Mouse (Mus musculus) midbrain, embryonic 13.5 days (tissue): ENCODE data around the gene Yy1. TPM values are rescaled to one million over a fixed set of nuclear protein-coding genes. Genes with fewer than 3 reads are reported as not detected.

Experiments
- ATAC-seq: fragments of 200-750 bp; cut with Nextera tagmentation; 2 replicates; pipeline ENCODE4 v1.8.0; 2017; ENCODE audit warnings: mild to moderate bottlenecking, moderate TSS enrichment, moderate library complexity
- H3K27ac ChIP-seq: fragments of 300-500 bp; sonication (generic); 2 replicates; pipeline ENCODE4 v1.5.1; 2015; ENCODE audit warnings: inconsistent platforms, mild to moderate bottlenecking, moderate library complexity
- H3K27me3 ChIP-seq: fragments of 300-500 bp; sonication (generic); 2 replicates; pipeline ENCODE4 v1.6.1; 2015; ENCODE audit warnings: mild to moderate bottlenecking, inconsistent platforms
- H3K36me3 ChIP-seq: fragments of 300-500 bp; sonication (generic); 2 replicates; pipeline ENCODE4 v1.6.1; 2015; ENCODE audit warnings: mild to moderate bottlenecking, inconsistent platforms
- H3K4me1 ChIP-seq: fragments of 300-500 bp; sonication (generic); replicated peaks from 2 replicates; pipeline ENCODE4 v1.6.1; 2015; ENCODE audit warnings: inconsistent platforms
- H3K4me2 ChIP-seq: fragments of 300-500 bp; sonication (generic); replicated peaks from 2 replicates; pipeline ENCODE4 v1.6.1; 2015; ENCODE audit warnings: moderate library complexity, mild to moderate bottlenecking, inconsistent platforms
- H3K4me3 ChIP-seq: fragments of 300-500 bp; sonication (generic); replicated peaks from 2 replicates; pipeline ENCODE4 v1.5.1; 2015; ENCODE audit warnings: mild to moderate bottlenecking, inconsistent platforms
- H3K9ac ChIP-seq: fragments of 300-500 bp; sonication (generic); replicated peaks from 2 replicates; pipeline ENCODE4 v1.6.1; 2015; ENCODE audit warnings: mild to moderate bottlenecking, inconsistent platforms
- H3K9me3 ChIP-seq: fragments of 300-500 bp; sonication (generic); 2 replicates; pipeline ENCODE4 v1.6.1; 2016; ENCODE audit warnings: mild to moderate bottlenecking, inconsistent platforms
- WGBS: fragments of 180-500 bp; shearing (Covaris S2); methylation state at CpG from one replicate; pipeline ENCODE4 v1.1.7; 2015; 5-methylcytosine and 5-hydroxymethylcytosine counted together
- polyA plus RNA-seq: library from polyadenylated mRNA; unstranded; fragments of >200 nt; fragmentation: Nextera tagmentation; extraction: Ambion mirVana; gene quantifications from 2 replicates; pipeline ENCODE4 v1.2.1, GENCODE M21; 2015

Gene Yy1
- polyA plus RNA-seq, 1 experiment from 2014 or later, result 14.7 TPM

- WGBS, result 92% methylated on average over 4 of the region's 4 CpGs
- Histone ChIP-seq H3K9me3 (no peaks in the 10 kb centered on the region), H3K27me3 (no peaks in the 10 kb centered on the region), H3K27ac (no peak overlapping the region), H3K36me3 (peaks cover 8% of the 10 kb centered on the region), H3K4me2 (no peak overlapping the region), H3K4me3 (no peak overlapping the region), H3K9ac (no peak overlapping the region), H3K4me1 (peaks cover 13% of the 10 kb centered on the region)
- ATAC-seq, result no peak
These were observed 56.8 kb downstream of the Yy1 start for GRCm38 (mm10) chr12:108849488-108850022.

GRCm38 (mm10) chr12:108850129-108850528 is 57.4 kb downstream of the Yy1 start:
- no peaks in the 10 kb centered on the region for H3K9me3 ChIP-seq
- H3K9ac ChIP-seq, result no peak overlapping the region
- ATAC-seq, result no peak; the same call in 1 of the 2 replicates
- WGBS, result 72% methylated on average over 8 of the region's 8 CpGs
- no peak overlapping the region for H3K4me2 ChIP-seq
- no peak overlapping the region for H3K27ac ChIP-seq
- no peak overlapping the region for H3K4me3 ChIP-seq
- peaks cover 6% of the 10 kb centered on the region for H3K36me3 ChIP-seq
- H3K27me3 ChIP-seq, result no peaks in the 10 kb centered on the region
- peaks cover 13% of the 10 kb centered on the region for H3K4me1 ChIP-seq

- no peaks in the 10 kb centered on the region for H3K9me3 ChIP-seq
These were observed 58.1 kb downstream of the Yy1 start for GRCm38 (mm10) chr12:108850886-108851285.

GRCm38 (mm10) chr12:108852822-108853221 is 60.0 kb downstream of the Yy1 start:
- Histone ChIP-seq H3K4me3 (no peak overlapping the region), H3K4me2 (no peak overlapping the region), H3K4me1 (peaks cover 13% of the 10 kb centered on the region), H3K27me3 (no peaks in the 10 kb centered on the region), H3K36me3 (peaks cover 17% of the 10 kb centered on the region), H3K9ac (no peak overlapping the region), H3K9me3 (no peaks in the 10 kb centered on the region), H3K27ac (no peak overlapping the region)
- ATAC-seq, result no peak
- WGBS, result 86% methylated on average over 8 of the region's 8 CpGs

More at GRCm38 (mm10) chr12:108850886-108851285, 58.1 kb downstream of the Yy1 start:
- Histone ChIP-seq H3K4me3 (no peak overlapping the region), H3K36me3 (peaks cover 11% of the 10 kb centered on the region), H3K4me1 (peaks cover 13% of the 10 kb centered on the region), H3K27me3 (no peaks in the 10 kb centered on the region), H3K4me2 (no peak overlapping the region), H3K27ac (no peak overlapping the region), H3K9ac (no peak overlapping the region)
- no peak for ATAC-seq
- WGBS, result 90% methylated on average over 8 of the region's 8 CpGs

GRCm38 (mm10) chr12:108855081-108855480 is 62.3 kb downstream of the Yy1 start:
- Histone ChIP-seq H3K4me1 (peaks cover 11% of the 10 kb centered on the region), H3K27ac (no peak overlapping the region), H3K4me2 (no peak overlapping the region), H3K9me3 (no peaks in the 10 kb centered on the region), H3K9ac (no peak overlapping the region), H3K4me3 (no peak overlapping the region), H3K27me3 (no peaks in the 10 kb centered on the region), H3K36me3 (peaks cover 30% of the 10 kb centered on the region)
- 90% methylated on average over 10 of the region's 10 CpGs for WGBS
- ATAC-seq, result no peak

- no peak overlapping the region for H3K9ac ChIP-seq
- 88% methylated on average over 8 of the region's 8 CpGs for WGBS
- no peak overlapping the region for H3K4me2 ChIP-seq
- ATAC-seq, result no peak
- no peaks in the 10 kb centered on the region for H3K27me3 ChIP-seq
- no peak overlapping the region for H3K4me3 ChIP-seq
- H3K36me3 ChIP-seq, result peaks cover 41% of the 10 kb centered on the region
- 0 out of 2 replicates have a peak, but pooled peaks cover 3% of the 10 kb centered on the region for H3K4me1 ChIP-seq
- H3K27ac ChIP-seq, result no peak overlapping the region
- no peaks in the 10 kb centered on the region for H3K9me3 ChIP-seq
These were observed 63.4 kb downstream of the Yy1 start for GRCm38 (mm10) chr12:108856186-108856585.

- no peak for ATAC-seq
- peaks cover 50% of the 10 kb centered on the region for H3K36me3 ChIP-seq
- no peaks in the 10 kb centered on the region for H3K27me3 ChIP-seq
- H3K9me3 ChIP-seq, result no peaks in the 10 kb centered on the region
- 87% methylated on average over 7 of the region's 7 CpGs for whole genome bisulfite sequencing
- no peak overlapping the region for H3K9ac ChIP-seq
- no peak overlapping the region for H3K4me3 ChIP-seq
- H3K27ac ChIP-seq, result no peak overlapping the region
- no peaks in the 10 kb centered on the region for H3K4me1 ChIP-seq
- no peak overlapping the region for H3K4me2 ChIP-seq
These were observed 64.3 kb downstream of the Yy1 start for GRCm38 (mm10) chr12:108857109-108857508.

- Histone ChIP-seq H3K4me3 (no peak overlapping the region), H3K4me1 (no peaks in the 10 kb centered on the region), H3K27ac (no peak overlapping the region; the same call in 1 of the 2 replicates), H3K4me2 (no peak overlapping the region), H3K9ac (no peak overlapping the region), H3K36me3 (peaks cover 56% of the 10 kb centered on the region), H3K9me3 (no peaks in the 10 kb centered on the region), H3K27me3 (no peaks in the 10 kb centered on the region)
- no peak for ATAC-seq
- WGBS, result 92% methylated on average over 7 of the region's 7 CpGs
These were observed 64.9 kb downstream of the Yy1 start for GRCm38 (mm10) chr12:108857589-108858184.

GRCm38 (mm10) chr12:108858486-108858885 is 65.7 kb downstream of the Yy1 start:
- ATAC-seq, result no peak
- H3K36me3 ChIP-seq, result peaks cover 64% of the 10 kb centered on the region
- H3K4me1 ChIP-seq, result no peaks in the 10 kb centered on the region
- H3K9me3 ChIP-seq, result no peaks in the 10 kb centered on the region
- no peak overlapping the region for H3K9ac ChIP-seq
- H3K4me2 ChIP-seq, result no peak overlapping the region
- WGBS, result 87% methylated on average over 5 of the region's 5 CpGs
- H3K27ac ChIP-seq, result no peak overlapping the region
- no peak overlapping the region for H3K4me3 ChIP-seq
- no peaks in the 10 kb centered on the region for H3K27me3 ChIP-seq

- Histone ChIP-seq H3K9me3 (no peaks in the 10 kb centered on the region), H3K36me3 (peaks cover 100% of the 10 kb centered on the region)
These were observed 72.3 kb downstream of the Yy1 start for GRCm38 (mm10) chr12:108865007-108865494.

GRCm38 (mm10) chr12:108869575-108869974 is 76.8 kb downstream of the Yy1 start:
- H3K9ac ChIP-seq, result no peak overlapping the region
- WGBS, result 77% methylated on average over 2 of the region's 2 CpGs
- no peaks in the 10 kb centered on the region for H3K4me1 ChIP-seq
- no peaks in the 10 kb centered on the region for H3K27me3 ChIP-seq
- H3K4me3 ChIP-seq, result no peak overlapping the region
- peaks cover 94% of the 10 kb centered on the region for H3K36me3 ChIP-seq
- no peak overlapping the region for H3K27ac ChIP-seq
- H3K4me2 ChIP-seq, result no peak overlapping the region
- H3K9me3 ChIP-seq, result no peaks in the 10 kb centered on the region
- no peak for ATAC-seq

More at GRCm38 (mm10) chr12:108865007-108865494, 72.3 kb downstream of the Yy1 start:
- ATAC-seq, result no peak
- Histone ChIP-seq H3K27ac (no peak overlapping the region), H3K4me1 (no peaks in the 10 kb centered on the region), H3K4me2 (no peak overlapping the region), H3K4me3 (no peak overlapping the region), H3K27me3 (no peaks in the 10 kb centered on the region), H3K9ac (no peak overlapping the region)
- WGBS, result 91% methylated on average over 6 of the region's 6 CpGs
